Mouse (Mus musculus) lung, embryonic 14.5 days (tissue): ENCODE data around the gene Ccdc174. TPM values are rescaled to one million over a fixed set of nuclear protein-coding genes. Genes with fewer than 3 reads are reported as not detected.

Experiments used
- ATAC-seq: fragments of 200-750 bp; cut with Nextera tagmentation; 2 replicates; pipeline ENCODE4 v1.8.0; 2017; ENCODE audit warnings: mild to moderate bottlenecking, moderate TSS enrichment, moderate library complexity; ENCODE audit not compliant: insufficient read depth
- DNase-seq: peaks from one replicate; pipeline ENCODE4 v3.0.0-alpha.2; 2015
- H3K27ac ChIP-seq: fragments of 300-500 bp; sonication (generic); 2 replicates; pipeline ENCODE4 v1.5.1; 2014; ENCODE audit warnings: low read depth, mild to moderate bottlenecking, moderate library complexity
- H3K27me3 ChIP-seq: fragments of 300-500 bp; sonication (generic); 2 replicates; pipeline ENCODE4 v1.6.1; 2014; ENCODE audit warnings: low read length, control low read depth; ENCODE audit not compliant: insufficient read depth
- H3K36me3 ChIP-seq: fragments of 300-500 bp; sonication (generic); 2 replicates; pipeline ENCODE4 v1.6.1; 2014; ENCODE audit warnings: control low read depth; ENCODE audit not compliant: insufficient read depth
- H3K4me1 ChIP-seq: fragments of 300-500 bp; sonication (generic); 2 replicates; pipeline ENCODE4 v1.6.1; 2014; ENCODE audit warnings: antibody characterized with exemption, control low read depth; ENCODE audit not compliant: insufficient read depth
- H3K4me2 ChIP-seq: fragments of 300-500 bp; sonication (generic); 2 replicates; pipeline ENCODE4 v1.6.1; 2014; ENCODE audit warnings: mild to moderate bottlenecking
- H3K4me3 ChIP-seq: fragments of 300-500 bp; sonication (generic); 2 replicates; pipeline ENCODE4 v1.5.1; 2014; ENCODE audit warnings: low read depth, low read length
- H3K9ac ChIP-seq: fragments of 300-500 bp; sonication (generic); 2 replicates; pipeline ENCODE4 v1.6.1; 2014
- H3K9me3 ChIP-seq: fragments of 300-500 bp; sonication (generic); 2 replicates; pipeline ENCODE4 v1.6.1; 2016; ENCODE audit warnings: low read depth, low read length, control low read depth
- CTCF ChIP-seq: IDR thresholded peaks from 2 replicates; pipeline ENCODE4 v1.5.1; 2016; ENCODE audit warnings: antibody characterized with exemption, low read depth
- WGBS: fragments of 180-500 bp; shearing (Covaris S2); extraction: QIAGEN DNeasy Blood & Tissue Kit; methylation state at CpG from one replicate; pipeline ENCODE4 v1.1.7; 2014; 5-methylcytosine and 5-hydroxymethylcytosine counted together
- polyA plus RNA-seq: library from polyadenylated mRNA; unstranded; fragments of >200 nt; fragmentation: Nextera tagmentation; extraction: Ambion mirVana; gene quantifications from 2 replicates; pipeline ENCODE4 v1.2.1, GENCODE M21; 2014

The Ccdc174 gene
- polyA plus RNA-seq, result 31.7 and 37.2 TPM in 2 replicates

GRCm38 (mm10) chr6:91877885-91878651, at the start of gene Ccdc174:
TSS of gene Ccdc174 (plus strand) at chr6:91878053.
- WGBS, result under 1% methylated on average over 47 of the region's 47 CpGs
- ATAC-seq, result peak; percentile 95
- H3K36me3 ChIP-seq, result peaks cover 19% of the 10 kb centered on the region

GRCm38 (mm10) chr6:91832863-91833440, 44.9 kb upstream of the Ccdc174 start:
- no peak for TF ChIP-seq CTCF
- H3K9ac ChIP-seq, result no peak overlapping the region

More at GRCm38 (mm10) chr6:91877885-91878651, at the start of gene Ccdc174:
- TF ChIP-seq CTCF, result no peak
- Histone ChIP-seq H3K4me3 (peak within 1 kb of the TSS; percentile 92), H3K9me3 (no peaks in the 10 kb centered on the region), H3K4me2 (peak within 1 kb of the TSS; percentile 68), H3K27ac (peak within 1 kb of the TSS; percentile 76), H3K9ac (peak within 1 kb of the TSS; percentile 93), H3K27me3 (no peaks in the 10 kb centered on the region), H3K4me1 (0 out of 2 replicates have a peak, but pooled peaks cover 8% of the 10 kb centered on the region)
- DNase-seq, result peak; percentile 99

DNA sequence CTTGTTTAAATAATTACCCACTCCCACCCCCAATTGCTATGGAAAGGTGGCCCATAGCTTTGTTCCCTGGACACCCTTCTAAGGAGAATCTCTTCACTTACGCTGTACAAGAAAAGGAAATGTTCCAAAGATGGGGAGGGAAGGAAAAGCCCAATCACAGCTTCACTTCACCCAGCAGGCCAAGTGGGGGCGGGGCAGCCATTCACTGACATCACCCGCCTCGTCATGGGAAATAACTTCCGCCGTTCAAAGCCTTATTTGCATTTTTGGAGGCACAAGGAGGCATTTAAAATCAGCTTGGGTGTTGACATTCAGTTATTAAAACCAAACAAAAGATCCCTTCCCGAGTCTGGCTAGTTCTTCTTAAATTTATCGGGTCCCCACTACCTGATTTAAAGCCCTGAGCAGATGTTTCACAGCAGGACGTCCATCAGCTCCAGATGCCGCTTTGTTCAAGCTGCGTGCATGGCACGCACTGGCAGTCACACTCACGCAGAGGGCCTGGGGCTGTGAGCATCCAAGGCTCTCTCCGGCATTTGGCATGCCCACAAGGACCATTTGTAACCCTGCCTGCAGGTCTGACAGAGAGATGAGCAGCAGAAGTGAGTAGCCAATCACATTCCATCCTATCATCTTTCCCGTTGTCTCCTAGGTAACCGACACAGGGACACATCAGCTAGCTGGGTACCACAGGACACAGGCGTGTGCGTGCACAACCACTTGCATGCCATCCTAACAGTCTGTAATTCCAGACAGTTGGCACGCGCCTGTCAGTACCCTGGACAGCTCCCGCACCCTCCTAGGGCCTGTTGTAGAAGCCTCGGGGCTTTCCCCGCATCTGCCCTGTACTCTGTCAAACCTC, 38.6 kb upstream of the Ccdc174 start:
- no peaks in the 10 kb centered on the region for H3K9me3 ChIP-seq
- H3K4me2 ChIP-seq, result no peak overlapping the region
- no peaks in the 10 kb centered on the region for H3K36me3 ChIP-seq
- no peak overlapping the region for H3K9ac ChIP-seq
- WGBS, result 10% methylated on average over 23 of the region's 23 CpGs
- TF ChIP-seq CTCF, result no peak
- H3K4me3 ChIP-seq, result no peak overlapping the region
- no peak for ATAC-seq
- peaks cover 42% of the 10 kb centered on the region for H3K27me3 ChIP-seq
- H3K4me1 ChIP-seq, result no peaks in the 10 kb centered on the region
- DNase-seq, result peak; percentile 90
- no peak overlapping the region for H3K27ac ChIP-seq

More at GRCm38 (mm10) chr6:91832863-91833440, 44.9 kb upstream of the Ccdc174 start:
- Histone ChIP-seq H3K36me3 (no peaks in the 10 kb centered on the region), H3K27ac (no peak overlapping the region), H3K4me3 (no peak overlapping the region), H3K27me3 (no peaks in the 10 kb centered on the region), H3K9me3 (no peaks in the 10 kb centered on the region), H3K4me1 (no peaks in the 10 kb centered on the region), H3K4me2 (no peak overlapping the region)
- DNase-seq (no peak), ATAC-seq (no peak)
- WGBS, result 37% methylated on average over 3 of the region's 3 CpGs

DNA sequence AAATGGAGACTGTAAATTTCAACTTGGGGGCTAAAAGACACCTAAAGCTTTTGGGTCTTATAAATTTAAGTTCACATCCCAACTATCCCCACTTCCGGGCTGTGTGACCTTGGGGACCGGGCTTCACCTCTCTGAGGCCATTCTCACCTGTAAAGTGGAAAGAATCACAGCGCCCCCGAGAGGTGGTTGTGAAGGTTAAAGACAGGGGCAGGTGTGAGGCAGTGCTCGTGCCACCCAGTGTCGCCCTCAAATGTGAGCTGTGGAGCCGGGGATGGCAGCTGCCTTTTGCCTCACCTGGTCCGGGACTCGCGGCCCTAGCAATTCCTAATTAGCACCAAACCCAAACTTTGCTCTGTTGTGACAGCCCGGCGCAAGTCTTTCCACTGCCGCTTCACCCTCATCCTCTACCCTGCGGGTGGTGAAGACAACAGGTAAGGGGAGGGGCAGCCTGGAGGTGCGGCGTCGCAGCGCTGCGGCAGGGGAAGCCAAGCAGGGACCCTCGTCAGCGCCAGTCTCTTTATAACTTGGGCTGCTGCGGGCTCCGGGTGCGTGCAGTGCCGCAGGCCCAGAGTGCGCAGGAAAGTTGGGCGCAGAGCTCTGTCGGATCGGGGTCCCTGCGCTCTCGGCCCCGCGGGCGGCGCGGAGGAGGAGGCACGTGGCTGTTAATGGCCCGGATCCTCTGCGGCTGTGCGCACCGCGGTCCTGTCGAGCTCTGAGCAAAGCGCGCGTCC, 34.8 kb upstream of the Ccdc174 start:
- 2% methylated on average over 46 of the region's 46 CpGs for WGBS
- Histone ChIP-seq H3K27ac (no peak overlapping the region), H3K4me3 (peak overlapping the region; percentile 39), H3K4me1 (no peaks in the 10 kb centered on the region), H3K27me3 (peaks cover 61% of the 10 kb centered on the region), H3K4me2 (peak overlapping the region; percentile 72), H3K36me3 (no peaks in the 10 kb centered on the region), H3K9me3 (no peaks in the 10 kb centered on the region), H3K9ac (no peak overlapping the region)
- ATAC-seq (no peak), DNase-seq (no peak)
- no peak for TF ChIP-seq CTCF

GRCm38 (mm10) chr6:91843628-91844153, 34.2 kb upstream of the Ccdc174 start:
- peaks cover 61% of the 10 kb centered on the region for H3K27me3 ChIP-seq
- H3K9ac ChIP-seq, result no peak overlapping the region
- no peaks in the 10 kb centered on the region for H3K9me3 ChIP-seq
- no peaks in the 10 kb centered on the region for H3K36me3 ChIP-seq
- no peaks in the 10 kb centered on the region for H3K4me1 ChIP-seq
- ATAC-seq (no peak), DNase-seq (peak; percentile 3)
- no peak for TF ChIP-seq CTCF
- 5% methylated on average over 69 of the region's 69 CpGs for WGBS
- H3K27ac ChIP-seq, result no peak overlapping the region
- H3K4me3 ChIP-seq, result peak overlapping the region; percentile 39
- peak overlapping the region; percentile 72 for H3K4me2 ChIP-seq

DNA sequence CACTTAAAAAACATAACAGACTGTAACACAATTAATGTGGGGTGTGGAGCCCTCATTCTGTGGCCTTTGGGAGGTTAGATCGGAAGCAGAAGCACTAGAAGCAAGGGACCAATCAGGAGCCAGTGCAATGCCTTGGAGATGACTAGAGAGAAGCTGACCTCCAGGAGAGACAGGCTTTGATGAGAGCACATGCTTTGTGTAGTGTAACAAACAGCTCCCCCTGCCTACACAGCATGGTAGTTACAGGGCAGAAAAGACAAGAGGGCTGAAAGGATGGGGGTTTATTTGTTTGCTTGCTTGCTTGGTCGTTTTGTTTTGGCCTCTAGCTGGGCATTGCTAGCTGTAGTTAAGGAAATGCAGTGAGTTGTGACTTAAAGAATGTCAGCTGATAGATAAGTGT, 25.3 kb upstream of the Ccdc174 start:
- H3K36me3 ChIP-seq, result no peaks in the 10 kb centered on the region
- H3K27me3 ChIP-seq, result no peaks in the 10 kb centered on the region
- no peak overlapping the region for H3K9ac ChIP-seq
- no peak overlapping the region for H3K4me3 ChIP-seq
- no peak overlapping the region for H3K27ac ChIP-seq
- peak; percentile 74 for TF ChIP-seq CTCF
- no peaks in the 10 kb centered on the region for H3K9me3 ChIP-seq
- ATAC-seq, result no peak
- 12% methylated on average over 2 of the region's 2 CpGs for WGBS
- no peaks in the 10 kb centered on the region for H3K4me1 ChIP-seq
- H3K4me2 ChIP-seq, result no peak overlapping the region
- DNase-seq, result peak; percentile 51
